Mouse (Mus musculus) liver, postnatal 0 days (tissue): ENCODE measurements at regions not wholly inside any gene's neighbourhood (a gene's known extent, or its start where the extent isn't known, plus 50 kb on each side); places are given as distances from the start of the nearest gene placed in this dataset.

ENCODE experiments used
- CTCF ChIP-seq: sonication (generic); IDR thresholded peaks from 2 replicates; pipeline ENCODE4 v1.5.1; 2016; ENCODE audit warnings: antibody characterized with exemption, low read depth
- EP300 ChIP-seq: IDR thresholded peaks from 2 replicates; pipeline ENCODE4 v1.6.1; 2016; ENCODE audit warnings: antibody characterized with exemption, low read depth, mild to moderate bottlenecking

DNA sequence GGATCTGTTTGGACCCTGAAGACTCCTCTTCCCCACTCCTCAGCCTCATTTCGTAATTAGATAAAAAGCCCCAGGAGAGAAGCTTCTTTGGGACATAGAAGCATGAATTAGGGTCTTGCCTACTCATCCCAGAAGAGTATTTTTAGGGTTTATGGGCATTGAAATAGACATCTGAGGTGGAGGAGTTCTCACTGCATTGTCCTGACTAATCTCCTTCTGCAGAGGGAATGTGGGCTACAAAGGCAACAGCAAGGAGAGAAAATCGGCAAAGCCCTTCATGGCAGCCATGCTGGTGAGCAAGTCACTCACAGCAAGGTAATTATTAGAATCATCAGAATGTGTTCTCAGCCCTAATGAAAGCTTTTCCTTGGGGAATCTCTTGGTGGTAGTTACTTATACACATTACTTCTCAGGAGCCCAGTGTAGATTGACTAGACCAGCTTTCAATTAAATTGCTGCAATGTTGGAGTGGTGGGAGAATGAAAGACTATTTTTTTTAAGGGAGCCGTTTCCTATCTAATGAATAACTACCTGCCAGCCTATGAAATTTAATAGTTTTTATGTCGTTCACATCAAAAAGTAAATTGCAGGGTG is 68.3 kb upstream of the Pex5l start:
- TF ChIP-seq EP300 (no peak), CTCF (no peak)
